Mouse (Mus musculus): ENCODE measurements around the gene Rnase4.

DNA sequence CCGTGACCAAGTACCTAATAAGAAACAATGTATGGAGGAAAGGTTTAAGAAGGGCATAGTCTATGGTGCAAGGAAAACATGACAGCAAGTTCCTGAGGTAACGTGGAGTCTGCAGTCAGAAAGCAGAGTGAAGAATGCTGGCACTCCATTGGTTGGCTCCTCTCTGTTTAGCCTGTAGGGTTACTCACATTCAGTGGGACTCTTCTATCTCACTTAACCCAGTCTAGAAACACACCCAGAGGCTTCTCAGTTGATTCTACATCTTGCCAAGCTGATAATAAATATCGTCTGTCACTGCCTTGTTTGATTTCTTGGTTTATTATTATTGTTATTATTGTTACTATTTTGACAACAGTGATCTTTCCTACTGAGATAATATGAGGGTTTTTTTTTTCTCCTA lies 51.7 kb downstream of the Rnase4 start:
- TF ChIP-seq GATA1 (IDR thresholded peaks at IDR 0.05; ENCODE audit: borderline replicate concordance, low read length): no peak
- no peak for TF ChIP-seq FLI1 (IDR thresholded peaks at IDR 0.05; ENCODE audit: low read length)

Data from megakaryocyte, embryonic 14.5 days (primary cell).